Mouse (Mus musculus) heart, adult 11 months (tissue): ENCODE measurements at regions not wholly inside any gene's neighbourhood (a gene's known extent, or its start where the extent isn't known, plus 50 kb on each side); places are given as distances from the start of the nearest gene placed in this dataset.

Experiments
- DNase-seq: peaks from one replicate; pipeline ENCODE4 v3.0.0; 2022

- peak; percentile 78 for DNase-seq
Measured at GRCm38 (mm10) chr4:38224512-38224911, 1225.6 kb upstream of the 1700009N14Rik start.
